Mouse (Mus musculus) cerebellum, postnatal 14 days (tissue): ENCODE measurements around the gene Mdh2.

Experiments used
- DNase-seq, 2 experiments: peaks; one replicate each; pipeline ENCODE4 v3.0.0; 2021; ENCODE audit warnings: mixed read lengths in 2 of 2

Mdh2 gene

GRCm38 (mm10) chr5:135777796-135778470 lies 347 bp upstream of the Mdh2 start, which contains the start of gene Styxl1:
Gene Styxl1, minus strand, starts transcription at chr5:135778385.
- DNase-seq = no peak

- DNase-seq = no peak
These were observed 2.1 kb downstream of the Mdh2 start for GRCm38 (mm10) chr5:135780331-135780730.

- DNase-seq = no peak
These were observed 4.6 kb downstream of the Mdh2 start for GRCm38 (mm10) chr5:135782901-135783300.

GRCm38 (mm10) chr5:135793996-135794858 lies 15.9 kb downstream of the Mdh2 start:
- DNase-seq = peak; percentile 97 to 98

GRCm38 (mm10) chr5:135794859-135795181 lies 16.5 kb downstream of the Mdh2 start:
- DNase-seq = peak in 1 of 2 experiments; percentile 37

- peak; percentile 67 to 81 for DNase-seq
These were observed 21.5 kb downstream of the Mdh2 start for GRCm38 (mm10) chr5:135799746-135800145.

GRCm38 (mm10) chr5:135800927-135801326 lies 22.6 kb downstream of the Mdh2 start:
- peak in 1 of 2 experiments; percentile 29 for DNase-seq

- DNase-seq = no peak
These were observed 24.4 kb downstream of the Mdh2 start for GRCm38 (mm10) chr5:135802641-135803040.

GRCm38 (mm10) chr5:135803135-135803534 lies 24.9 kb downstream of the Mdh2 start:
- DNase-seq = peak in 1 of 2 experiments; percentile 52

GRCm38 (mm10) chr5:135803676-135804075 lies 25.4 kb downstream of the Mdh2 start:
- DNase-seq = no peak

GRCm38 (mm10) chr5:135804735-135805134 lies 26.5 kb downstream of the Mdh2 start:
- DNase-seq = peak; percentile 46 to 52

GRCm38 (mm10) chr5:135806555-135807262 lies 28.4 kb downstream of the Mdh2 start, which contains the start of gene Srrm3:
Gene Srrm3, plus strand, starts transcription at chr5:135806890.
- DNase-seq = peak; percentile 98 to 99

GRCm38 (mm10) chr5:135807263-135807637 lies 29.0 kb downstream of the Mdh2 start:
- DNase-seq = peak; percentile 61 to 66

GRCm38 (mm10) chr5:135812991-135813390 lies 34.7 kb downstream of the Mdh2 start:
- peak; percentile 94 for DNase-seq

- peak; percentile 88 to 92 for DNase-seq
These were observed 40.2 kb downstream of the Mdh2 start for GRCm38 (mm10) chr5:135818491-135818890.

GRCm38 (mm10) chr5:135822316-135822944 lies 44.1 kb downstream of the Mdh2 start:
- no peak for DNase-seq

- no peak for DNase-seq
These were observed 46.2 kb downstream of the Mdh2 start for GRCm38 (mm10) chr5:135824517-135824916.

GRCm38 (mm10) chr5:135826225-135826624 lies 47.9 kb downstream of the Mdh2 start:
- DNase-seq = no peak

- DNase-seq = no peak
These were observed 51.1 kb downstream of the Mdh2 start for GRCm38 (mm10) chr5:135829381-135829780.

GRCm38 (mm10) chr5:135832729-135833128 lies 54.4 kb downstream of the Mdh2 start:
- DNase-seq = no peak

GRCm38 (mm10) chr5:135834769-135835491 lies 56.6 kb downstream of the Mdh2 start:
- DNase-seq = peak; percentile 77 to 82

- DNase-seq = no peak
These were observed 57.2 kb downstream of the Mdh2 start for GRCm38 (mm10) chr5:135835492-135835858.
